ENCODE assay signal across 19 mouse cellular contexts in genomic region chr2:31550503-31550902, GRCm38 (mm10). TPM values are rescaled to one million over a fixed set of nuclear protein-coding genes. Genes with fewer than 3 reads are reported as not detected.
A peak's percentile ranks its signal among the peaks of the same experiment; 100 is the strongest.
DNase-seq lines count a peak whose midpoint lies in the region; ATAC-seq and TF ChIP-seq lines count a peak whose summit lies in the region.
"Had no signal": no experiment of that assay in that cellular context is flagged by ENCODE, and none has a peak within 500 bp of the region (broad histone marks: within the 10 kb centered on the region; RNA-seq: fewer than 3 reads in every experiment).

No protein-coding gene starts in this region.

- no peak for ATAC-seq in hindbrain, postnatal 0 days
- no peak for ATAC-seq in hindbrain, embryonic 16.5 days
- ATAC-seq: forebrain, embryonic 16.5 days had no signal

- no peak overlapping the region for H3K4me3 ChIP-seq in hindbrain, postnatal 0 days (ENCODE audit: low read length)
- H3K4me3 ChIP-seq in hindbrain, embryonic 16.5 days (ENCODE audit: low read length): no peak overlapping the region
- peak overlapping the region; percentile 34 for H3K4me3 ChIP-seq in ES-Bruce4 (ENCODE audit: low read depth, low read length)
- H3K4me3 ChIP-seq: erythroblast, embryonic 14.5 days; layer of hippocampus, adult 2 months; neural tube, embryonic 13.5 days had no signal

- WGBS in hindbrain, postnatal 0 days: 70% methylated on average over 3 of the region's 3 CpGs
- 75% methylated on average over 3 of the region's 3 CpGs for WGBS in hindbrain, embryonic 16.5 days

- TF ChIP-seq POLR2A in ES-Bruce4 (IDR thresholded peaks at IDR 0.05; ENCODE audit: insufficient read depth, low read length): no peak

- no peaks in the 10 kb centered on the region for H3K36me3 ChIP-seq in hindbrain, postnatal 0 days (ENCODE audit: insufficient read depth, low read length)
- no peaks in the 10 kb centered on the region for H3K36me3 ChIP-seq in hindbrain, embryonic 16.5 days (ENCODE audit: control insufficient read depth, insufficient read depth, low read length)
- no peaks in the 10 kb centered on the region for H3K36me3 ChIP-seq in ES-Bruce4 (ENCODE audit: control insufficient read depth, insufficient read depth, low read length, poor library complexity, severe bottlenecking)
- H3K36me3 ChIP-seq: neural tube, embryonic 13.5 days had no signal

- H3K27ac ChIP-seq in hindbrain, postnatal 0 days: no peak overlapping the region
- H3K27ac ChIP-seq in hindbrain, embryonic 16.5 days (ENCODE audit: low read depth, low read length): no peak overlapping the region
- H3K27ac ChIP-seq in ES-Bruce4 (ENCODE audit: insufficient read depth, low read length): no peak overlapping the region
- H3K27ac ChIP-seq: kidney, postnatal 0 days; layer of hippocampus, adult 2 months; macrophage; neural tube, embryonic 13.5 days had no signal

- no peak overlapping the region for H3K4me2 ChIP-seq in hindbrain, postnatal 0 days (ENCODE audit: low read depth, low read length)
- no peak overlapping the region for H3K4me2 ChIP-seq in hindbrain, embryonic 16.5 days (ENCODE audit: low read length)
- H3K4me2 ChIP-seq: heart, embryonic 11.5 days; neural tube, embryonic 13.5 days had no signal

- peak; percentile 16 for DNase-seq in hindbrain, postnatal 0 days (ENCODE audit: low spot score)
- peak; percentile 55 for DNase-seq in 416B (ENCODE audit: low read depth)
- peak; percentile 5 for DNase-seq in brain, adult 2 months (ENCODE audit: low read depth, low spot score)
- no peak for DNase-seq in thymus, postnatal 14 days
- no peak for DNase-seq in layer of hippocampus, adult 9-11 months
- DNase-seq in thymus, postnatal 10 days (ENCODE audit: low spot score in 2 of 2): no peak
- DNase-seq: cerebellum, adult 11 months; gastrocnemius, postnatal 36 days; lung, adult 18-20 months; thymus, postnatal 25 days had no signal

- TF ChIP-seq CTCF in hindbrain, postnatal 0 days (IDR thresholded peaks at IDR 0.05; ENCODE audit: low read depth): no peak
- TF ChIP-seq CTCF in ES-Bruce4 (IDR thresholded peaks at IDR 0.05; ENCODE audit: low read depth, low read length): no peak

- H3K9ac ChIP-seq in hindbrain, postnatal 0 days (replicated peaks; ENCODE audit: low read length): no peak overlapping the region
- no peak overlapping the region for H3K9ac ChIP-seq in hindbrain, embryonic 16.5 days (ENCODE audit: low read depth, low read length)
- H3K9ac ChIP-seq in ES-Bruce4 (ENCODE audit: low read depth, poor library complexity, severe bottlenecking): no peak overlapping the region
- H3K9ac ChIP-seq: neural tube, embryonic 13.5 days had no signal

- H3K4me1 ChIP-seq in hindbrain, postnatal 0 days (ENCODE audit: insufficient read depth, low read length): no peaks in the 10 kb centered on the region
- H3K4me1 ChIP-seq in hindbrain, embryonic 16.5 days (ENCODE audit: control insufficient read depth, insufficient read depth, low read depth, low read length): no peaks in the 10 kb centered on the region
- H3K4me1 ChIP-seq in ES-Bruce4 (ENCODE audit: control insufficient read depth, insufficient read depth, low read length): peaks cover 1% of the 10 kb centered on the region
- H3K4me1 ChIP-seq: neural tube, embryonic 13.5 days had no signal

- no peaks in the 10 kb centered on the region for H3K9me3 ChIP-seq in hindbrain, postnatal 0 days (ENCODE audit: low read length)
- H3K9me3 ChIP-seq in hindbrain, embryonic 16.5 days (ENCODE audit: control insufficient read depth, low read length): no peaks in the 10 kb centered on the region
- no peaks in the 10 kb centered on the region for H3K9me3 ChIP-seq in ES-Bruce4 (replicated peaks; ENCODE audit: control insufficient read depth, insufficient read depth, low read length, poor library complexity, severe bottlenecking)

- no peak for TF ChIP-seq EP300 in ES-Bruce4 (IDR thresholded peaks at IDR 0.05; ENCODE audit: insufficient read depth, low read depth, low read length)

- H3K27me3 ChIP-seq in hindbrain, postnatal 0 days (ENCODE audit: insufficient read depth, low read length): no peaks in the 10 kb centered on the region
- H3K27me3 ChIP-seq in hindbrain, embryonic 16.5 days (replicated peaks; ENCODE audit: control insufficient read depth, insufficient read depth, low read length): no peaks in the 10 kb centered on the region
- H3K27me3 ChIP-seq in ES-Bruce4 (ENCODE audit: control insufficient read depth, insufficient read depth, low read length, poor library complexity, severe bottlenecking): no peaks in the 10 kb centered on the region

RNA-seq across cellular contexts. Expression of gene Fubp3, which starts 21.9 kb away (rescaled TPM):
- total RNA-seq in hindbrain, postnatal 0 days (2014; rRNA removed): 29.0 and 32.2 TPM in 2 replicates
- polyA plus RNA-seq in hindbrain, postnatal 0 days (2015; fragmentation: Nextera tagmentation; extraction: Ambion mirVana): 45.8 and 50.5 TPM in 2 replicates
- 42.8 and 44.2 TPM in 2 replicates for polyA plus RNA-seq in hindbrain, embryonic 16.5 days (2015; fragmentation: Nextera tagmentation; extraction: Ambion mirVana)
- 83.7 and 87.6 TPM in 2 replicates for polyA plus RNA-seq in ES-Bruce4 (2011; ENCODE audit: insufficient read depth, insufficient read length, low read depth, missing spikeins)

Comparison
In these comparisons a context has a peak if more than half of its experiments do, and no peak if none do; other contexts are left out.
1. DNase-seq: peak in hindbrain, postnatal 0 days (single experiment), 416B (single experiment) and brain, adult 2 months (single experiment); none in thymus, postnatal 14 days (single experiment), layer of hippocampus, adult 9-11 months (single experiment) and thymus, postnatal 10 days (0 of 2).